Mouse (Mus musculus): Measurements from ENCODE around the gene Tent2. TPM values are rescaled to one million over a fixed set of nuclear protein-coding genes. Genes with fewer than 3 reads are reported as not detected.

Gene Tent2
- polyA plus RNA-seq, 1 experiment from 2014 or later: 48.5 TPM

DNA sequence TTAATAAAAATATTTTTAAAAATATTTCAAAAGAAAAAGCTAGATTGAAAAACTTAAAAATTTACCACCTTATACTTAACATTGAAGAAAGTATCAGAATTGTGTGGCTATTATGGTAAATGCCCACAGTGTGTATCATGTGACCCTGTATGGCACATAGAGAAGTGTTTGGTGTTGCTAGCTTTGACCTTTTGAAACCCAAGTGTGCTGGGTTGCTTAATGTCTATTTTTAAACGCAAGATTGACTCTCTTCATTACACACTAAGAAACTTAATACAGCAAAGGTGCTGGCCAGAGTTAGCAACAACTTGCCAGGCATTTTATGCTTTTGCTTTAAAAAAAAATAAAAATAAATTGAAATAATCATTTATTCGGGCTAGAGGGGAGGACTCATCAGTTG, 56.7 kb downstream of the Tent2 start:
- no peak overlapping the region for H3K27ac ChIP-seq (ENCODE audit: low read depth, low read length)
- WGBS: 85% methylated on average over 2 of the region's 2 CpGs
- H3K27me3 ChIP-seq (replicated peaks; ENCODE audit: control insufficient read depth, insufficient read depth, low read length): no peaks in the 10 kb centered on the region
- no peak overlapping the region for H3K4me2 ChIP-seq (ENCODE audit: low read length)
- no peaks in the 10 kb centered on the region for H3K9me3 ChIP-seq (replicated peaks; ENCODE audit: control insufficient read depth, low read length)
- H3K4me3 ChIP-seq (ENCODE audit: low read depth, low read length): no peak overlapping the region
- H3K9ac ChIP-seq (ENCODE audit: low read length): no peak overlapping the region
- no peaks in the 10 kb centered on the region for H3K4me1 ChIP-seq (ENCODE audit: control insufficient read depth, insufficient read depth, low read length)
- H3K36me3 ChIP-seq (ENCODE audit: control insufficient read depth, insufficient read depth, low read length): no peaks in the 10 kb centered on the region
- no peak for DNase-seq (ENCODE audit: low spot score)
- ATAC-seq: no peak

DNA sequence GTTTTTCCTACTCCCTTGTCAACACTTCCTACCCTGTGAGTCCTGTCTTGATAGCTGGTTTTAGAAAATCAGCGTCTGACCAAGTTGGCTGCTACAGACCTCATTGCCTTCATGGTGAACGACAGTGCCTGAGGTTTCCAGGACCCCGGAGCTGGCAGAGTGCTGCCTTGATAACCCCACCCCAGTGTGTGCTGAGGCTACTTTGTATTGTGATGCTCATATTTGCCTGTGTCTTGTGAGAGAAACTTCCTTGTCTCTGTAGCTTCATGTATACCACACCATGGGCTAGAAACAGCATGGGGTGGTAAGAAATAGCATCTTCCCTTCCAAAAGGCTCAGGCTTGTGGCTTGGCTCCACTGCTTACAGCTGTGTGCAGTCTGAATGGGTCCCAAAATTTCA, 61.5 kb downstream of the Tent2 start:
- Histone ChIP-seq H3K4me2 (ENCODE audit: low read length) (no peak overlapping the region), H3K4me1 (ENCODE audit: control insufficient read depth, insufficient read depth, low read length) (no peaks in the 10 kb centered on the region), H3K9me3 (replicated peaks; ENCODE audit: control insufficient read depth, low read length) (no peaks in the 10 kb centered on the region), H3K36me3 (ENCODE audit: control insufficient read depth, insufficient read depth, low read length) (no peaks in the 10 kb centered on the region), H3K9ac (ENCODE audit: low read length) (no peak overlapping the region), H3K27me3 (replicated peaks; ENCODE audit: control insufficient read depth, insufficient read depth, low read length) (no peaks in the 10 kb centered on the region), H3K27ac (ENCODE audit: low read depth, low read length) (no peak overlapping the region), H3K4me3 (ENCODE audit: low read depth, low read length) (no peak overlapping the region)
- WGBS: 94% methylated on average over 3 of the region's 3 CpGs
- ATAC-seq: no peak
- no peak for DNase-seq (ENCODE audit: low spot score)

DNA sequence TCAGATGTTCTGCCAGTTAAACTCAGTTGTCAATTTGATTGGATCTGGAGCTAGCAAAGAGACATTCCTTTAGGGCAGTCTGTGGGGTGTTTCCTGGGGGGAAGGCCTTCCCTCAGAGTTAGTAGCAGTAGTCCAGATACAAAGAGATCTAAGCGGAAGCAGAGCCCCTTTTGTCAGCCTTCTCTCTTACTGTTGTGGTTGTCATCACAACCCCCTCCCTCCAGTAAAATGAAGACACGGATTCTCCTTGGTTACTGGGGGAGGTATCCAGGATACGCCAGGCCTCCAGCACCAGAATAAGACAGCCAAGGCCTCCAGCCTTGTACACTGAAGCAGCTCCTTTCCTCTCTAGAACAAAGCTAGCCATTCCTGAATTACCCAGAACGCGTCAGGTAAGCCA, 63.2 kb downstream of the Tent2 start:
- Histone ChIP-seq H3K4me1 (ENCODE audit: control insufficient read depth, insufficient read depth, low read length) (no peaks in the 10 kb centered on the region), H3K4me3 (ENCODE audit: low read depth, low read length) (no peak overlapping the region), H3K9ac (ENCODE audit: low read length) (no peak overlapping the region), H3K4me2 (ENCODE audit: low read length) (no peak overlapping the region), H3K9me3 (replicated peaks; ENCODE audit: control insufficient read depth, low read length) (no peaks in the 10 kb centered on the region), H3K27me3 (replicated peaks; ENCODE audit: control insufficient read depth, insufficient read depth, low read length) (no peaks in the 10 kb centered on the region), H3K27ac (ENCODE audit: low read depth, low read length) (no peak overlapping the region), H3K36me3 (ENCODE audit: control insufficient read depth, insufficient read depth, low read length) (no peaks in the 10 kb centered on the region)
- ATAC-seq: no peak
- WGBS: 60% methylated on average over 5 of the region's 5 CpGs
- no peak for DNase-seq (ENCODE audit: low spot score)

DNA sequence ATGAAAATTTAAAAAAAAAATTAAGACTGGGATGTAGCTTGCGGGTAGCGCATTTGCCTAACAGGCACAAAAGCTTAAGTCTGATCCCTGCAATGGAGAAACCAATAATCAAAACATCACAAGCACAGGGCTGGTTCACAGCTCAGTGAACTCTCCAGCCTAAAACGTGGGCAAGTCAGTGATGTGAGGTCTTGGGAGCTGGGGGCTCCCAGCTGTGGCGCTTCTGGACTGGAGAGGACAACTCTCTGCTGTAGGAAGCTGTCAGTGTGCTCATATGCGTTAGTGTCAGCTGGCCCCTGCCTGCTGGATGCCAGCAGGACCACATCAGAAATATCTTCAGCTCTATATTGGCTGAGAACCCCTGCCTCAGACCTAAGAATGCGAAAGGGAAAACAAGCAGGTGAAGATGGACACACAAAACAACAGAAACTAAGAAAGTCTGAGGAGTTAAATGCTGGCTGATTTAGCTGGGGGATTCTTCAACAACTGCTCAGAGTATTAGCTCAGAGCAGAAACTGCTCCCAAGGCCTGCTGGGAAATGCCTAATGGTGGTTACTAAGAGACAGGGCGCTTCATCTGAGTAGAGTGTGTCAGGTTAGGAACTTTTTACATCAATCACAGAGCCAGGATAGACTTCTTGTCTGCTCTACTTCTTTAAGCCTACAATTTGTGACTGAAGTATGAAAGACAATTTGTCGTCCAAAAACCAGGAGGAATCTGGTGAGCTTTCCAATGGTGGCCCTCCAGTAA, 63.9 kb downstream of the Tent2 start:
- WGBS: 82% methylated on average over 8 of the region's 8 CpGs
- Histone ChIP-seq H3K9me3 (replicated peaks; ENCODE audit: control insufficient read depth, low read length) (no peaks in the 10 kb centered on the region), H3K4me3 (ENCODE audit: low read depth, low read length) (no peak overlapping the region), H3K9ac (ENCODE audit: low read length) (no peak overlapping the region), H3K4me1 (ENCODE audit: control insufficient read depth, insufficient read depth, low read length) (no peaks in the 10 kb centered on the region), H3K27me3 (replicated peaks; ENCODE audit: control insufficient read depth, insufficient read depth, low read length) (no peaks in the 10 kb centered on the region), H3K27ac (ENCODE audit: low read depth, low read length) (no peak overlapping the region), H3K36me3 (ENCODE audit: control insufficient read depth, insufficient read depth, low read length) (no peaks in the 10 kb centered on the region), H3K4me2 (ENCODE audit: low read length) (no peak overlapping the region)
- no peak for DNase-seq (ENCODE audit: low spot score)
- ATAC-seq: no peak

DNA sequence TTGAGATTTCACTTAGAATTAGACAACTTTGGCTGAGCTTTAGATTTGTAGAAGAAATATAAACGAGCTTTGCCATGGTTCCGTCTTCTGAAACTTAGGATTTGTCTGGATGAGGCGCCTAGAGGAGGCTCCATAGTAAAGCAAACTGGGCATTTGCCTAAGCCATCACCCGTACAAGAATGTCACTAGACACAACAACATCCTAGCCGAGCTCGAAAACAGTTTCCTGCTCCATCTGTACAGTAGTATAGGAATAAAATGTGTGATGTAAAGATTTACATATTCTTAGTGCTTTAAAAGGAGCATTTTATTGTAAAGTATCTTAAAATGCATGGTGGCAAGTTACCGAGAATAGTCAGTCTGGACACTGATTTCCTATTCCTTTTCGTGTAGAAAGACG, 69.9 kb downstream of the Tent2 start:
- H3K4me3 ChIP-seq (ENCODE audit: low read depth, low read length): no peak overlapping the region
- H3K4me2 ChIP-seq (ENCODE audit: low read length): no peak overlapping the region
- H3K27ac ChIP-seq (ENCODE audit: low read depth, low read length): no peak overlapping the region
- H3K27me3 ChIP-seq (replicated peaks; ENCODE audit: control insufficient read depth, insufficient read depth, low read length): no peaks in the 10 kb centered on the region
- no peaks in the 10 kb centered on the region for H3K36me3 ChIP-seq (ENCODE audit: control insufficient read depth, insufficient read depth, low read length)
- WGBS: 93% methylated on average over 9 of the region's 9 CpGs
- ATAC-seq (no peak), DNase-seq (ENCODE audit: low spot score) (no peak)
- no peaks in the 10 kb centered on the region for H3K4me1 ChIP-seq (ENCODE audit: control insufficient read depth, insufficient read depth, low read length)
- H3K9me3 ChIP-seq (replicated peaks; ENCODE audit: control insufficient read depth, low read length): no peaks in the 10 kb centered on the region
- H3K9ac ChIP-seq (ENCODE audit: low read length): no peak overlapping the region

DNA sequence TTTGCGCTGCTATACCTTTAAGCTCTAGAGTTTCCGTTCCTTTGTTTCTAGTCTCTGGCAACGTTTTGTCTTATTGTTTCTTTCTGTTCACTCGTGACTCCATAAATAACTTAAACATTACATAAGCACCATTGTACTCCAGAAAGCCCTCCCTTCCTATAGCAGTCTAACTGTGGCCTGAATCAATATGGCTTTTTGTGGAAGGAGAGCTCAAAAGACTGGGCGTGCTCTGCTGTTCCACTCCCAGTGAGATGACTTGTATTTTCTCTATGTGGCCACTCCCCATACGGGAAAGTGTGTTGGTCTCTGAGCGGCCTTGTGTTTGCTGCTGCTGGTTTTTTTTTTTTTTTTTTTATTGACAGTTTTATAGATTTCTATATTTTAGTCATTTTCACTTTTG, 74.9 kb downstream of the Tent2 start:
- no peak overlapping the region for H3K4me2 ChIP-seq (ENCODE audit: low read length)
- ATAC-seq (no peak), DNase-seq (ENCODE audit: low spot score) (no peak)
- no peak overlapping the region for H3K9ac ChIP-seq (ENCODE audit: low read length)
- H3K27ac ChIP-seq (ENCODE audit: low read depth, low read length): no peak overlapping the region
- H3K4me3 ChIP-seq (ENCODE audit: low read depth, low read length): no peak overlapping the region
- no peaks in the 10 kb centered on the region for H3K4me1 ChIP-seq (ENCODE audit: control insufficient read depth, insufficient read depth, low read length)
- no peaks in the 10 kb centered on the region for H3K27me3 ChIP-seq (replicated peaks; ENCODE audit: control insufficient read depth, insufficient read depth, low read length)
- H3K36me3 ChIP-seq (ENCODE audit: control insufficient read depth, insufficient read depth, low read length): no peaks in the 10 kb centered on the region
- no peaks in the 10 kb centered on the region for H3K9me3 ChIP-seq (replicated peaks; ENCODE audit: control insufficient read depth, low read length)
- 64% methylated on average over 7 of the region's 7 CpGs for WGBS

DNA sequence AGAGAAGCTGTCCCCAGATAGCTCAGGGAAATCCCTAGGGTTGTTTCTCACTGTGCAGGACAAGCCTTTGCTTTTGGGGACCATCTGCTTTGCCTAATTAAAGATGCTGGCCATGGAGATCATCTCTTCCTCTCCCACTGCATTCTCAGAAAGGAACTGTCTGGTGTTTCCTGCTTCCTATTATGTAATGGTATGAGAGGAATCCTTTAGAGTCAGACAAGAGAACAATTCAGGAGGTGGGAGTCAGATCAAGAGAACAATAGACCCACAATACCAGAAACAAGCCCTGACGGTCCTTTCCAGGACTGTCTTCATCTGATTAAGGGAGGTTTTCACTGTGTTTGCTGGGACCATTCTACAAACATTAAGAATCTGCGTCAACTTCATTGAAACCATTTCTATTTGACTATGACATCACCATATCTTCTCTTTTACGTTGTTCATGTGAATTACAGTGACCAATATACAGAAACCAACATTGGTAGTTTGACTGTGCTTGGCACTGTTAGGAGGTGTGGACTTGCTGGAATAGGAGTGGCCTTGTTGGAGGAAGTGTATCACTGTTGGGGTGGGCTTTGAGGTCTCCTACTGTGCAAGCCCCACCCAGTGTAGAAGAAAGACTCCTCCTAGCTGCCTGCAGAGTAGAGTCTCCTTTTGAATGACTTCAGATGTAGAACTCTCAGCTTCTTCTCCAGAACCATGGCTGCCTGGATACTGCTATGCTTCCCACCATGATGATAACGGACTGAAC, 89.7 kb downstream of the Tent2 start:
- H3K9me3 ChIP-seq (replicated peaks; ENCODE audit: control insufficient read depth, low read length): no peaks in the 10 kb centered on the region
- H3K36me3 ChIP-seq (ENCODE audit: control insufficient read depth, insufficient read depth, low read length): no peaks in the 10 kb centered on the region
- H3K9ac ChIP-seq (ENCODE audit: low read length): no peak overlapping the region
- no peak overlapping the region for H3K27ac ChIP-seq (ENCODE audit: low read depth, low read length)
- no peak overlapping the region for H3K4me3 ChIP-seq (ENCODE audit: low read depth, low read length)
- DNase-seq (ENCODE audit: low spot score) (no peak), ATAC-seq (no peak)
- no peaks in the 10 kb centered on the region for H3K4me1 ChIP-seq (ENCODE audit: control insufficient read depth, insufficient read depth, low read length)
- H3K27me3 ChIP-seq (replicated peaks; ENCODE audit: control insufficient read depth, insufficient read depth, low read length): no peaks in the 10 kb centered on the region
- H3K4me2 ChIP-seq (ENCODE audit: low read length): no peak overlapping the region
- WGBS: 68% methylated on average over 4 of the region's 4 CpGs

DNA sequence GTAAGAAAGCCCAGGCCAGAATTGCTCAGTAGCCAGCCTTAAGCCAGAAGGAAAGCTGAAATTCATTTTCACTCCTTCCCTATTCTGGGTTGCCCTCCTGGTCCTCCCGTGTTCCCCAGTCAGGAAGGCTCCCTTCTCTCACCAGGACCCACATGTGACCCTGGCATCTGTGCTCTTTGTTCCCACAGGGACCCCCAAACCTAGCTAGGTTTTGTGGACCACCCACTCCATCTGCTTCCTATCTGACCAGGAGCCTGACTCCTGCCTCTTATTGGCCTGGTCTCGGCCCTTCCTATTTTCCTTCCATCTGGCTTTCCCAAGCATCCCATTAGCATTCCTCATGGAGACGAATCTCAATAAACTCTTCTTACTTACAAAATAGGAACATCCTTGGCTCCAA, 93.6 kb downstream of the Tent2 start:
- 95% methylated on average over 3 of the region's 3 CpGs for WGBS
- H3K4me1 ChIP-seq (ENCODE audit: control insufficient read depth, insufficient read depth, low read length): no peaks in the 10 kb centered on the region
- no peaks in the 10 kb centered on the region for H3K27me3 ChIP-seq (replicated peaks; ENCODE audit: control insufficient read depth, insufficient read depth, low read length)
- no peaks in the 10 kb centered on the region for H3K9me3 ChIP-seq (replicated peaks; ENCODE audit: control insufficient read depth, low read length)
- H3K9ac ChIP-seq (ENCODE audit: low read length): no peak overlapping the region
- no peak overlapping the region for H3K4me3 ChIP-seq (ENCODE audit: low read depth, low read length)
- H3K27ac ChIP-seq (ENCODE audit: low read depth, low read length): no peak overlapping the region
- H3K36me3 ChIP-seq (ENCODE audit: control insufficient read depth, insufficient read depth, low read length): no peaks in the 10 kb centered on the region
- ATAC-seq: no peak
- no peak overlapping the region for H3K4me2 ChIP-seq (ENCODE audit: low read length)
- no peak for DNase-seq (ENCODE audit: low spot score)

DNA sequence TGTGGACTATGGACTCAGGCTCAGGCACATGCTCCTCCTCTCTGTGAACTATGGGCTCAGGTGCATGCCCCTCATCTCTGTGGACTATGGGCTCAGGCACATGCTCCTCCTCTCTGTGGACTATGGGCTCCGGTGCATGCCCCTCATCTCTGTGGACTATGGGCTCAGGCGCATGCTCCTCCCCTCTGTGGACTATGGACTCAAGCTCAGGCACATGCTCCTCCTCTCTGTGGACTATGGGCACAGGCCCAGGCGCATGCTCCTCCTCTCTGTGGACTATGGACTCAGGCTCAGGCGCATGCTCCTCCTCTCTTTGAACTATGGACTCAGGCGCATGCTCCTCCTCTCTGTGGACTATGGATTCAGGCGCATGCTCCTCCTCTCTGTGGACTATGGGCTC, 95.5 kb downstream of the Tent2 start:
- ATAC-seq: no peak
- Histone ChIP-seq H3K27me3 (replicated peaks; ENCODE audit: control insufficient read depth, insufficient read depth, low read length) (no peaks in the 10 kb centered on the region), H3K9me3 (replicated peaks; ENCODE audit: control insufficient read depth, low read length) (no peaks in the 10 kb centered on the region), H3K4me1 (ENCODE audit: control insufficient read depth, insufficient read depth, low read length) (no peaks in the 10 kb centered on the region), H3K4me3 (ENCODE audit: low read depth, low read length) (no peak overlapping the region), H3K9ac (ENCODE audit: low read length) (no peak overlapping the region), H3K36me3 (ENCODE audit: control insufficient read depth, insufficient read depth, low read length) (no peaks in the 10 kb centered on the region), H3K4me2 (ENCODE audit: low read length) (no peak overlapping the region), H3K27ac (ENCODE audit: low read depth, low read length) (no peak overlapping the region)
- 94% methylated on average over 6 of the region's 6 CpGs for WGBS
- no peak for DNase-seq (ENCODE audit: low spot score)

All from forebrain, embryonic 14.5 days (tissue).